Mouse (Mus musculus) CD4-positive, CD25-positive, alpha-beta regulatory T cell, adult 4 months (primary cell): ENCODE measurements around the gene Enthd1. TPM values are rescaled to one million over a fixed set of nuclear protein-coding genes. Genes with fewer than 3 reads are reported as not detected.
"Not testable (repeated sequence)": the region's sequence is repeated elsewhere in the genome, so short reads cannot be mapped to it uniquely, and the experiment has no call there.

ENCODE experiments used
- ATAC-seq: one replicate; pipeline ENCODE4 v1.8.0; 2017
- polyA plus RNA-seq, 2 experiments: library from polyadenylated mRNA; unstranded; fragments of 100-300 nt; shearing (Covaris generic); gene quantifications; one replicate each; pipeline ENCODE4 v1.2.1; 2017

Enthd1 gene
- under 1 TPM in 1 of 2 experiments, not detected in 1; 0.24 TPM for polyA plus RNA-seq

DNA sequence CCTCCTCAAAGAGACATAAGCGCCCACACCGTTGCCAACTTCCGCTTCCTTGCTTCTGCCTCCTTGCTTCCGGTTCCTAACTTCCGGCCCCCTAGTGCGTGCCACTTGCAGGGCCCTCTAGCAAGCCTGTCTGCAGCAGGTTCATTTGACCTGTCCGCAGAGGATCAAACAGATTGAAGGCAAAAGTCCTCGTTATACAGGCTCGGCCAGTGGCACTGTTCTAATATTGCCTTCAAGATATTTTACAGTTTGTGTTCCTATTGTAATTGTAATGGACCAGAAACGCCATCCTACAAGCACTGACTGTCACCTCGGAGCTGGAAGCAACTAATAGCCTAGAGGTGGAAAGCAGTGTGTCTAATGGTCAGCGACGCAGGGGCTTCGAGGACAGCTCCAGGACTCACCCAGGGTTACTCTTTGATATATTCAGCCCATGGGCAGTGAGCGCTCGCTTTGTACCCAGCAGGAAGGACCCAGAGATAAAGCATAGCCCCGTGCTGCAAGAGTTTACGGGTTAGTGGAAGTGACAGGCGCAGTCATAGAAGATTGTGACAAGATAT lies at the start of gene Enthd1:
Gene Enthd1, minus strand, starts transcription at position 51 of the 560 bp plus-strand sequence.
- ATAC-seq, result no peak

DNA sequence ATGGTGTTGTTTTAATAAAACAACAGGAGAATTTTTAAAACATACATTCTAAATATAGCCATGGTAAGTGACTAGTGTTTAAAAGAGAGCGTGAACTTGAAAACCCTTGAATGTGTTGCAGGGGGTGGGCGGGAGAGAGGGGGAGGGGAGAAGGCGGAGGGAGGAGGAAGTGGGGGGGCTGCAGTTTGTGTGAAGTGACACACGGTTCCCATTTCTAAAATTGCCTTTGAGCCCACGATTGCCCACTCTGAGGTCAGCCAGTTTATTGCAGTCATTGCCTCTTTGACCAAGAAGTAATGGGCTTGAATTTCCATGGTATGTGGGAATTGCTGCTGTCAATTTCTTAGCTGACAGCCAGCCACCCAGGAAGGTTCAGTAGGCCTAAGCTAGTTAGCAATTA lies 48.9 kb upstream of the Enthd1 start:
- ATAC-seq, result no peak

GRCm38 (mm10) chr15:80611478-80611877 lies 46.5 kb upstream of the Enthd1 start:
- peak; percentile 74 for ATAC-seq

DNA sequence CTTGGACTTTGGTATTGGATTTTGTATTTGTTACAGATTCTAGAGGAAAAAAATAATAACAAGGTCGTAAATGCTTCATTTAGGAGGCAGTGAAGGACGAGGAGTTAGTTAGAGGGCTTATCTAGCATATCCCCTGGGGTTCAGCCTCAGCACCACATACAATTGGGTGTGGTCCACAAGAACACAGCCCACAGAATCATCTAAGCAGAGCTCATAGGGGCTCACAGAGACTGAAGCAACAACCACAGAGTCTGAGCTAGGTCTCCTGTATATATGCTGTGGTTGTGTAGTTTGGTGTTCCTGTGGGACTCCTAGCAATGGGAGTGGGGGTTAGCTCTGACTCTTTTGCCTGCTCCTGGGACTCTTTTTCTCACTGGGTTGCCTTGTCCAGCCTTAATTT lies 45.4 kb upstream of the Enthd1 start:
- no peak for ATAC-seq

- no peak for ATAC-seq
These were observed 43.0 kb upstream of the Enthd1 start for GRCm38 (mm10) chr15:80607970-80608369.

GRCm38 (mm10) chr15:80604026-80604425 lies 39.1 kb upstream of the Enthd1 start:
- no peak for ATAC-seq

- peak; percentile 67 for ATAC-seq
These were observed 37.5 kb upstream of the Enthd1 start for GRCm38 (mm10) chr15:80602487-80602886.

- ATAC-seq, result no peak
These were observed 36.5 kb upstream of the Enthd1 start for GRCm38 (mm10) chr15:80601456-80601855.

DNA sequence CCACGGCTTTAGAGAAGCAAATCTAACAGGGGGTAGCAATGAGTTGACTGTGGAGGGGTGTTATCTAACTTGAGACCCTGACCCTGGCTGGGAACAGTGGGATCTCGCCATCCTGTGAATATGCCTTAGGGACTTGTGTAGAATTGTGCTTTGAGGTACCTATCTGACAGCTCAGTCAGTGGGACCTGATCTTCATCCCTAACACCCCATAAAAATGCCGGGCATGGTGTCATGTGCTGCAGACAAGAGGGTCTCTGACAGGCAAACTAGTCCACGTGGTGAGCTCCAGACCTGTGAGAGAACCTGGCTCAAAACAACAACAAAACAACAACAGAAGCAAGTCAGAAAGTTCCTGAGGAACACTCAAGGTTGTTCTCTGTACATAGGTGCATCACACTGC lies 34.9 kb upstream of the Enthd1 start:
- ATAC-seq, result no peak

- peak; percentile 56 for ATAC-seq
These were observed 34.3 kb upstream of the Enthd1 start for GRCm38 (mm10) chr15:80599213-80599750.

GRCm38 (mm10) chr15:80598750-80599149 lies 33.8 kb upstream of the Enthd1 start:
- no peak for ATAC-seq

GRCm38 (mm10) chr15:80593877-80594276 lies 28.9 kb upstream of the Enthd1 start:
- no peak for ATAC-seq

GRCm38 (mm10) chr15:80592737-80593136 lies 27.8 kb upstream of the Enthd1 start:
- peak; percentile 57 for ATAC-seq

GRCm38 (mm10) chr15:80590641-80591040 lies 25.7 kb upstream of the Enthd1 start:
- peak; percentile 69 for ATAC-seq

DNA sequence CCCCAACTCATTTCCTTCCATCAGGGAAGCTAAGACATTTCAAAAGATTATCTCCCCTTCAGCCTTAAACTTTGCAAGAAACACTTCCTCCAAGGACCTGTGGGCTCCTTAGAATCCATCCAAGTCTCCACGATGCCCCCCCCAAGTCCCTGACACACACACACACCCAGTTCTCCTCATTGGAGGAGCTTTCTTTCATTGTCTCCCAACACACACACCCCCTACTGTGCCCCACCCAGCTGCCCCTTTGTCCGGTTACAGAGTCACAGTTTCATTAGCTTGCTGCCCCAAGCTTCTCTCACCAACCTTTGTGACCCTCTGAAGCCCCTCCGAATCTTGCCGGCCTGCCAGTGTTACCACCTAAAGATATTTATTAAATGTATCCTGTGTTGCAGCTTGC lies 21.3 kb upstream of the Enthd1 start:
- ATAC-seq, result no peak

- peak; percentile 75 for ATAC-seq
These were observed 17.9 kb upstream of the Enthd1 start for GRCm38 (mm10) chr15:80582581-80583495.

GRCm38 (mm10) chr15:80580585-80580984 lies 15.6 kb upstream of the Enthd1 start:
- not testable (repeated sequence) for ATAC-seq

- no peak for ATAC-seq
These were observed 14.2 kb upstream of the Enthd1 start for GRCm38 (mm10) chr15:80579121-80579520.

- ATAC-seq, result no peak
These were observed 12.4 kb upstream of the Enthd1 start for GRCm38 (mm10) chr15:80577166-80577960.

DNA sequence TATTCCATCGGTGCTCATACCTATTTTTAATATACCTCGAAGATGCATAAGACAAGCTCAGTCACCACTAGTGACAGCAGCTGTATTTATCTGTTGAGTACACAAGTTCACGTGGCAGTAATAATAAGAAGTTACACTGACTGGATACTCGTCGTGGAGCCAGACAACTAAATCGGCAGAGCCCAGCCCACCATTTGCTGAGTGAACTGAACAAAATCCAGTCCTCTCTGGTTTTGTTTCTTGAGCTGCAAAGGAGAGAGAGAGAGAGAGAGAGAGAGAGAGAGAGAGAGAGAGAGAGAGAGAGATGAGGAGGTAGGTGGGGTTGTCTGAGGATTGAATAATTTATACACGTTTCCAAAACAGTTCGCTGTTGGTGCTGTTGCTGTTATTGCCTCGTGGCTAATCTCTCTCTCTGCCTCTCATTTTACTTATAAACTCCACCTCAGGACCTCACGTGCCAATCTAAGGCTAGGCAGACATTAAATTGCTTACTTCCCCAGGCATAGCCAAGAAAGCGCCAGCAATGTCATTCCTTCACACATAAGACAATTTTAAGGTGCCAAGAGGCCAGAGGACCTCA lies 11.5 kb upstream of the Enthd1 start:
- no peak for ATAC-seq

- no peak for ATAC-seq
These were observed 10.9 kb upstream of the Enthd1 start for GRCm38 (mm10) chr15:80575817-80576370.
